Mouse (Mus musculus): Measurements from ENCODE around the gene Tmem185b. TPM values are rescaled to one million over a fixed set of nuclear protein-coding genes. Genes with fewer than 3 reads are reported as not detected.

Gene Tmem185b
- total and polyA plus RNA-seq, 3 experiments: 14.8 to 15.8 (median 15.1) TPM

DNA sequence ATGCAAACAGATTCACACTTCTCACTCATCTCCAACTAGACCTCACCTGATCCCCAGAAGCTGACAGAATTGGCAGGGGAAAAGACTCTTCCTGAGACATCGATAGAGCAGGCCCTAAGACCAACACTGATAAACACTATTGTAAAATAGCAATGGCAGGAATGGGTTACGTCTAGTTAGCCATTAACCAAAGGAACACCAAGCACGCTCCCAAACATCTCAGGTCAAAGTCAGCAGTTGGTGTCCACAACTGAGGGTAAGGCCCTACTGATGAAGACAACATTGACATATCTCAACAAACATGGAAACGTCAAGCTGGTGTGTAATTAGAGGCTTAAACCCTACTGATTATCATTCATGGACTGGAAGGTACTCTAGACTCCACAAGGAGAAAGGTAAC is 39.6 kb downstream of the Tmem185b start:
- no peak for DNase-seq
- WGBS: 89% methylated on average over 4 of the region's 4 CpGs

DNA sequence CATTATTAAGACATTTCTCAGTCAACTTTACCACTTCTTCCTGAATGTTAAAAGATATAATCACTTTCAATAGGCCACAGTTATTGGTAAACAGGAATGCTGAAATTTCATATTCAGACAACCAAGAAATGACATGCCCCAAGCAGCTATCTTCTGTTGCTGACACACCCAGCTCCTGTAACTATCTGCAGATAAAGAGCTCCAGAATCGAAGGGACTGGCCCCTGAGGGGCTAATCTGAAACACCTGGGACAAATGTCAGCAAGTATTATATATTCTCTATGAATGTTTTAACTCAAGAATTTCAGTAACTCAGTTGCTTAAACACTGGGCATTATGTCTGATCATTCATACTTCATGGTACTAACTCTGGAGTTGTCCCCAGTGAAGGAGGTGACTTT is 44.2 kb downstream of the Tmem185b start:
- WGBS: 48% methylated on average over 1 of the region's 1 CpGs
- Histone ChIP-seq H3K27me3 (ENCODE audit: control insufficient read depth, insufficient read depth, low read length) (no peaks in the 10 kb centered on the region), H3K4me1 (ENCODE audit: control insufficient read depth, insufficient read depth, low read length) (no peaks in the 10 kb centered on the region), H3K9ac (ENCODE audit: low read depth, low read length) (no peak overlapping the region), H3K27ac (no peak overlapping the region), H3K36me3 (ENCODE audit: control insufficient read depth, insufficient read depth, low read length) (no peaks in the 10 kb centered on the region), H3K79me2 (replicated peaks; ENCODE audit: control insufficient read depth, insufficient read depth, low read length) (no peaks in the 10 kb centered on the region), H3K4me3 (no peak overlapping the region)
- DNase-seq: no peak
- no peak for TF ChIP-seq POLR2A (IDR thresholded peaks at IDR 0.05; ENCODE audit: insufficient read depth, low read depth, low read length)
- no peak for TF ChIP-seq EP300 (IDR thresholded peaks at IDR 0.05; ENCODE audit: insufficient read depth, low read depth, low read length)
- TF ChIP-seq CTCF (IDR thresholded peaks at IDR 0.05): no peak
- intact Hi-C loops (cut with DNase I): no loop called here

More for the DNA sequence above, 39.6 kb downstream of the Tmem185b start:
- Histone ChIP-seq H3K4me3 (no peak overlapping the region), H3K27ac (no peak overlapping the region), H3K9ac (ENCODE audit: low read depth, low read length) (no peak overlapping the region), H3K4me1 (ENCODE audit: control insufficient read depth, insufficient read depth, low read length) (no peaks in the 10 kb centered on the region), H3K27me3 (ENCODE audit: control insufficient read depth, insufficient read depth, low read length) (no peaks in the 10 kb centered on the region), H3K36me3 (ENCODE audit: control insufficient read depth, insufficient read depth, low read length) (no peaks in the 10 kb centered on the region), H3K79me2 (replicated peaks; ENCODE audit: control insufficient read depth, insufficient read depth, low read length) (no peaks in the 10 kb centered on the region)
- intact Hi-C loops (cut with DNase I): no loop called here
- TF ChIP-seq CTCF (IDR thresholded peaks at IDR 0.05) (no peak), EP300 (IDR thresholded peaks at IDR 0.05; ENCODE audit: insufficient read depth, low read depth, low read length) (no peak), POLR2A (IDR thresholded peaks at IDR 0.05; ENCODE audit: insufficient read depth, low read depth, low read length) (no peak)

Other genes starting within 250 kb of the Tmem185b start
- gene Inhbb, start 103.9 kb upstream of the Tmem185b start, total RNA-seq (2021): 1 to 10 TPM in 1 of 2 experiments, under 1 TPM in 1; 0.99 to 1.1 TPM
- gene Inhbb, start 103.9 kb upstream of the Tmem185b start, polyA plus RNA-seq (2012; rRNA removed): 1.3 and 2.2 TPM in 2 replicates
- 10 to 100 TPM; 26.9 to 30.1 TPM for gene Ralb, start 21.4 kb upstream of the Tmem185b start, total RNA-seq (2021)
- gene Ralb, start 21.4 kb upstream of the Tmem185b start, polyA plus RNA-seq (2012; rRNA removed): 23.1 and 29.1 TPM in 2 replicates
- gene Epb41l5, start 122.8 kb downstream of the Tmem185b start, total RNA-seq (2021): 1 to 10 TPM; 3.8 to 5.8 TPM
- 2.1 and 4.0 TPM in 2 replicates for gene Epb41l5, start 122.8 kb downstream of the Tmem185b start, polyA plus RNA-seq (2012; rRNA removed)

All from heart, adult 2 months (tissue).